Mouse (Mus musculus) heart, adult 2 months (tissue): ENCODE data around the gene Commd6. TPM values are rescaled to one million over a fixed set of nuclear protein-coding genes. Genes with fewer than 3 reads are reported as not detected.

Source experiments
- DNase-seq, 2 experiments: peaks; one replicate each; pipeline ENCODE4 v3.0.0; 2021
- H3K27ac ChIP-seq: fragments of 200-600 bp; 2 replicates; pipeline ENCODE4 v1.8.1; 2022
- H3K27me3 ChIP-seq: fragments of 200-500 bp; 2 replicates; pipeline ENCODE4 v1.6.1; 2012; ENCODE audit warnings: mild to moderate bottlenecking, low read length, inconsistent platforms, mixed read lengths; ENCODE audit not compliant: control insufficient read depth, insufficient read depth
- H3K36me3 ChIP-seq: fragments of 200-500 bp; 2 replicates; pipeline ENCODE4 v1.6.1; 2012; ENCODE audit warnings: low read length, inconsistent platforms; ENCODE audit not compliant: control insufficient read depth, insufficient read depth
- H3K4me1 ChIP-seq: fragments of 200-500 bp; 2 replicates; pipeline ENCODE4 v1.6.1; 2011; ENCODE audit warnings: low read length; ENCODE audit not compliant: control insufficient read depth, insufficient read depth
- H3K4me3 ChIP-seq: fragments of 200-600 bp; 2 replicates; pipeline ENCODE4 v1.8.1; 2022
- H3K79me2 ChIP-seq: fragments of 200-500 bp; replicated peaks from 2 replicates; pipeline ENCODE4 v1.6.1; 2012; ENCODE audit warnings: mild to moderate bottlenecking, inconsistent platforms, low read length, moderate library complexity, mixed read lengths; ENCODE audit not compliant: control insufficient read depth, insufficient read depth
- H3K9ac ChIP-seq: fragments of 200-500 bp; 2 replicates; pipeline ENCODE4 v1.6.1; 2012; ENCODE audit warnings: low read depth, mild to moderate bottlenecking, control low read depth, inconsistent platforms, low read length, mixed read lengths
- CTCF ChIP-seq: fragments of 200-600 bp; IDR thresholded peaks from 2 replicates; pipeline ENCODE4 v1.8.1; 2022; ENCODE audit warnings: antibody characterized with exemption, mild to moderate bottlenecking, moderate library complexity
- EP300 ChIP-seq: fragments of 200-500 bp; IDR thresholded peaks from 2 replicates; pipeline ENCODE4 v1.6.1; 2011; ENCODE audit warnings: low read depth, low read length, control low read depth; ENCODE audit not compliant: insufficient read depth
- POLR2A ChIP-seq: fragments of 200-500 bp; IDR thresholded peaks from 2 replicates; pipeline ENCODE4 v1.6.1; 2011; ENCODE audit warnings: mild to moderate bottlenecking, low read depth, low read length, control low read depth; ENCODE audit not compliant: insufficient read depth
- WGBS: fragments of 180-500 bp; shearing (Covaris S2); methylation state at CpG from one replicate; pipeline ENCODE4 v1.1.7; 2018; 5-methylcytosine and 5-hydroxymethylcytosine counted together
- intact Hi-C: fragments of 180-260 bp; cut with DNase I; formaldehyde crosslinking; loops from one replicate; pipeline ENCODE4 v1.15.1; 2025
- polyA plus RNA-seq: library from polyadenylated mRNA; depleted of rRNA; stranded (reverse); fragments of >200 nt; gene quantifications from 2 replicates; pipeline ENCODE4 v1.2.3, GENCODE M21; 2012
- total RNA-seq, 2 experiments: library from RNA; stranded (reverse); gene quantifications; 2 replicates each; pipeline ENCODE4 v1.2.3; 2021

The Commd6 gene
- total and polyA plus RNA-seq, 3 experiments = 14.4 to 33.6 (median 24.8) TPM

GRCm38 (mm10) chr14:101630548-101630947 lies 9.9 kb downstream of the Commd6 start:
- 82% methylated on average over 2 of the region's 2 CpGs for WGBS
- Histone ChIP-seq H3K36me3 (no peaks in the 10 kb centered on the region), H3K4me1 (no peaks in the 10 kb centered on the region), H3K27ac (no peak overlapping the region), H3K79me2 (no peaks in the 10 kb centered on the region), H3K4me3 (no peak overlapping the region), H3K27me3 (no peaks in the 10 kb centered on the region), H3K9ac (no peak overlapping the region)
- no peak for DNase-seq
- TF ChIP-seq POLR2A (no peak), EP300 (no peak), CTCF (no peak)
- intact Hi-C loops = no loop called here

DNA sequence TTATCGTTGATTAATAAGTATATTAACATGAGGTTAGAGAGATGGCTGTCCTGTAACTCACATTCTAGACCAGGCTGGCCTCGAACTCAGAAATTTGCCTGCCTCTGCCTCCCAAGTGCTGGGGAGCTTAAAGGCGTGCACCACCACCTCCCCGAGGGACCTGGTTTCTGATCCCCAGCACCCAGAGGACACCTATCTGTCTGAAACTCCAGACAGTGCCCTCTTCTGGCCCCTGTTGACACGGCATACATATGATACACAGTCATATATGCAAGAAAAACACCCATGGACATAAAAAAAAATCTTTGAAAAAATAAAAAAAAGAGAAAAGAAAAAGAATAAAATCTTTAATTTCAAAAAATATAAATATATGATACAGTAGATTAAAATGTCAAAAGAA lies 22.8 kb downstream of the Commd6 start:
- no peak overlapping the region for H3K9ac ChIP-seq
- no peaks in the 10 kb centered on the region for H3K36me3 ChIP-seq
- no peak overlapping the region for H3K27ac ChIP-seq
- no peak overlapping the region for H3K4me3 ChIP-seq
- TF ChIP-seq POLR2A (no peak), CTCF (0 out of 2 replicates have a peak, but pooled peaks have one; percentile 2)
- no peaks in the 10 kb centered on the region for H3K79me2 ChIP-seq
- no peak for DNase-seq
- intact Hi-C loops = no loop called here
- no peaks in the 10 kb centered on the region for H3K27me3 ChIP-seq
- peaks cover 3% of the 10 kb centered on the region; the same call in 1 of the 2 replicates for H3K4me1 ChIP-seq
- 91% methylated on average over 5 of the region's 5 CpGs for WGBS

DNA sequence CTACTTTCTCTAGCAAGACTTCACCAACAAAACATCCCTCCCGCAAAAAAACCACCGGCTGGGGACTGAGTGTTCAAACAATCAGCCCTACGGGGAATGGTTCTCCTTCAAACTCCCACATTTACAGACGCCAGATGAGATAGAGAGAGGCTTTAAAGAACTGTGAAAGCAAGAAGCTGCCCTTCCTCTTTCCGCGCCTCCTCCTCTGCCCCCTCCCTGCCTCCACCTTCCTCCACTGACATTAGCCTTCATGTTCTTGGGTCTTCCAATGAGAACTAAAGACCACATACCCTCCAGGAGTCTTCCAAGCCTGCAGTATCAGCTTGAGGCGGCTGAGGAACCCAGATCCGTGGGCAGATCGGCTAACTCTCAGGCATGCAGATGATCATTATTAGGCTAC lies 24.3 kb downstream of the Commd6 start:
- H3K27me3 ChIP-seq = no peaks in the 10 kb centered on the region
- no peaks in the 10 kb centered on the region for H3K79me2 ChIP-seq
- no peaks in the 10 kb centered on the region for H3K36me3 ChIP-seq
- no peaks in the 10 kb centered on the region; the same call in 1 of the 2 replicates for H3K4me1 ChIP-seq
- DNase-seq = no peak
- no peak overlapping the region for H3K4me3 ChIP-seq
- intact Hi-C loops = no loop called here
- no peak overlapping the region for H3K27ac ChIP-seq
- 65% methylated on average over 9 of the region's 9 CpGs for WGBS
- TF ChIP-seq EP300 = no peak
- no peak for TF ChIP-seq CTCF
- no peak for TF ChIP-seq POLR2A
- H3K9ac ChIP-seq = no peak overlapping the region

GRCm38 (mm10) chr14:101613206-101613605 lies 27.3 kb downstream of the Commd6 start:
- intact Hi-C loops = no loop called here
- TF ChIP-seq POLR2A (no peak), CTCF (no peak), EP300 (no peak)
- no peak for DNase-seq
- Histone ChIP-seq H3K4me3 (no peak overlapping the region), H3K36me3 (no peaks in the 10 kb centered on the region), H3K79me2 (no peaks in the 10 kb centered on the region), H3K27ac (no peak overlapping the region), H3K4me1 (no peaks in the 10 kb centered on the region; the same call in 1 of the 2 replicates), H3K27me3 (no peaks in the 10 kb centered on the region), H3K9ac (no peak overlapping the region)
- 82% methylated on average over 1 of the region's 1 CpGs for WGBS

DNA sequence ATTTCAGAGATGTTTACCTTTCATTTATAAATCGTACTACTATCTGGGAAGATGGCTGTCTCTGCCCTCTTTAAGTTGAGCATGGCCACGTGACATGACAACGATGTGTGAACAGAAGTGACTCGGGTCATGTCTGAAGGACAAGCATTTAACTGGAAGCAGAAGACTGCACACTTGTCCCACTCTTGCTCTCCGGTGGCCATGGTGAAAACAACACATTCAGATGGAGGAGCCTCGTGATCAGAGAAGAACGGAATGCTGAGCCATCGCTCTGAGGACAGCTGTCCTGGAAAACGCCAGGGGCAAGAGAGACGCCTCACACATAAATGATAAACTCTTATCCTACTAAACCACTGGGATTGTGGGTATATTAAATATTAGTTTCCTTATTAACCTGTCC lies 29.8 kb downstream of the Commd6 start:
- no peak for TF ChIP-seq POLR2A
- TF ChIP-seq CTCF = no peak
- no peak for TF ChIP-seq EP300
- Histone ChIP-seq H3K79me2 (no peaks in the 10 kb centered on the region; the same call in 1 of the 2 replicates), H3K9ac (no peak overlapping the region), H3K4me3 (no peak overlapping the region), H3K27ac (no peak overlapping the region), H3K27me3 (no peaks in the 10 kb centered on the region), H3K4me1 (no peaks in the 10 kb centered on the region; the same call in 1 of the 2 replicates), H3K36me3 (no peaks in the 10 kb centered on the region)
- DNase-seq = no peak
- WGBS = 53% methylated on average over 10 of the region's 10 CpGs
- intact Hi-C loops = no loop called here

DNA sequence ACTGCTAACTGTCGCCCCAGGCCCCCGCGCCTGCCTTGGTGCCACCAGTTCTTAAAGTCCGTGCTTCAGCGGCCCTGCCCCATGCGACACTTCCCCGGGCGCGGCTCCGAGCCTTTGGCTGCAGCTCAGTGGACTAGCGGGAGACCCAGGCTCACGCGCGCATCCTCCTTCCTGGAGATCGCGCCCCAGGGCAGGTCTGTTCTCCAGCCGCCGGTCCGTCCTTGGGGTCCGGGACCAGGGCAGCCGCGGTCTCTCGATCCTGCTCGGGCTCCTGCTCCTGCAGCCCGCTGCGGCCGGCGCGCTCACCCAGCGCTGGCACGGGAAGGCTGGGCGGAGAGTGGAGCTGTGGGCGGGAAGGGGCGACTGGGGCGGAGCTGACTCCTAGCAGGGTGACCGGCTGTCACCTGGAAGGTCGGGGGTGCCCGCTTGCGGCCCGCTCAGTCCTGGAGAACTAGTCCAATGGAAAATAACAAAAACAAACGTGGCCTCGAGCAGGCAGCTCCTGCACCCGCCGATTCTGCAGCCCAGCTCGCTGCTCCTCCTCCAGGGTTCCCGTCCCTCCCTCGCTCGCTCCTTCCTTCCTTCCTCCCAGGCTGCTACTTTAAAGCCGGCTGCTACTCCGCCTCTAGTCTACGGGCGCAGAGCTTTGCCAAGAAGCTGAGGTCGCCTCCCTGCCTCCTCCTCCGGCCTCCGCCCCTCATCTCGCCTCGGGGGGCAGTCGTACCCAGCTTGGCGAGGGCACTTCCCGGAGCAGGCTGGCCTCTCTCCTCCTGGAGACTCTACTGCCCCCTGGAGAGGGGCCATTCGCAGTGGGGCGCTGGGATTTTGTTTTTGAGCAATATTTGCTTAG lies 31.7 kb downstream of the Commd6 start, which contains the start of gene Tbc1d4:
TSS of gene Tbc1d4 (minus strand) at position 673 of the 850 bp plus-strand sequence.
- Histone ChIP-seq H3K79me2 (no peaks in the 10 kb centered on the region; the same call in 1 of the 2 replicates), H3K27ac (peak within 1 kb of the TSS; percentile 84), H3K4me1 (no peaks in the 10 kb centered on the region), H3K27me3 (no peaks in the 10 kb centered on the region), H3K9ac (peak within 1 kb of the TSS; percentile 85), H3K4me3 (peak within 1 kb of the TSS; percentile 92), H3K36me3 (no peaks in the 10 kb centered on the region)
- intact Hi-C loops = loop anchor here (1.0 to 5.0 kb wide), 4 partner anchors 32 to 119 kb away; partner anchors contain the start of genes Commd6, Gm9922, Lmo7 and Uchl3
- WGBS = under 1% methylated on average over 62 of the region's 62 CpGs
- peak; percentile 89 to 90 for DNase-seq
- 0 out of 2 replicates have a peak, but pooled peaks have one; percentile 22 for TF ChIP-seq EP300
- peak; percentile 90 for TF ChIP-seq CTCF
- TF ChIP-seq POLR2A = peak; percentile 67; the same call in 1 of the 2 replicates
